Mouse (Mus musculus) hindlimb bud, embryonic 11.5 days (tissue): ENCODE results near the gene Snx15.
"Not testable (repeated sequence)": the region's sequence is repeated elsewhere in the genome, so short reads cannot be mapped to it uniquely, and the experiment has no call there.

Source experiments
- DNase-seq: peaks from one replicate; pipeline ENCODE4 v3.0.0-alpha.2; 2012; ENCODE audit warnings: low read depth, low spot score; ENCODE audit errors: extremely low spot score

The Snx15 gene

DNA sequence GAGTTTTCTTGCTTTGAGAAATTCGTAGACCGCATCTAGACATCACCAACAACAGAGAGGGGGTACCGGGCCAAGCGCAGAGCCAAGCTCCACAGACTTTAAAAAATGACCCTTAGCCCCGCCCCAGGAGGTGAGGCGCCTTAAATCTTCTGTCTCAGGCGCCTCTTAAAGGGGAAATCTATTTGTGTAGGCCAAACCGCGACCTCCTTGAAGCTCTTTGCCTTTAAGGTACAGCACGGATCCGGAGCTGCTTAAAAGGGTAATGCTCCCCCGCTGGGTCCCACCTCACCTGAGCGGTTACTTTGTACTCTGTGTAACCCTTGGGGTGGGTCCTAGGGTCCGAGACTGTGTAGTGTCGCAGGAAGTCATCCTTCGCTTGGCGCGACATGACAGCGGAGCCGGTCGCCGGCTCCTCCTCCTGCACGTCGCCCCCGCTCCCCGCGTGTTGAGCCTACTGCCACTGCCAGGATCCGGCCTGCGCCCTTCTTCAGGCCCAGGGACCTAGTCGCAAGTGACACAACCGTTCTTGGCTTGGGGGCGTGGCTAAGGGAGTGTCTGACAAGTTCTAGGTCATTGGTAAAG is at the start of gene Snx15:
Snx15 (minus strand) TSS at position 545 of the 582 bp plus-strand sequence.
- peak; percentile 88 for DNase-seq

DNA sequence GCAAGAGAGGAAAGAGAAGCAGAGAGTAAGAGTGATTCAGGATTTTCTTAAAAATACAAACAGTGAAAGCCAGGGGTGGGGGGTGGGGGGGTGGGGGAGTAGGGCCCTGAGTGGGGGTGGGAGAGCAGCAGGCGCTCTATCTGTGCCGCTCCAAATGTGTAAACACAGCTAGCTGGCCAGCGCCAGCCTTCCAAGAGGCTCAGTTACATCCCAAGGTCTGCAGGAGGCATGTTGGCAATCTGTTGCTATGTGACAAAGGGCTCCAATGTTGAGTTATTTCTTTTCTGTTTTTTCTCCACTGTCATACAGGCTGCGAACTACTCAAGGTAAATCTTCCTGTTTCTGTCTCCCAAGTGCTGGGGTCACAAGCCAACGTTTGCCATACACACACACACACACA is 46.7 kb upstream of the Snx15 start:
- DNase-seq = no peak

DNA sequence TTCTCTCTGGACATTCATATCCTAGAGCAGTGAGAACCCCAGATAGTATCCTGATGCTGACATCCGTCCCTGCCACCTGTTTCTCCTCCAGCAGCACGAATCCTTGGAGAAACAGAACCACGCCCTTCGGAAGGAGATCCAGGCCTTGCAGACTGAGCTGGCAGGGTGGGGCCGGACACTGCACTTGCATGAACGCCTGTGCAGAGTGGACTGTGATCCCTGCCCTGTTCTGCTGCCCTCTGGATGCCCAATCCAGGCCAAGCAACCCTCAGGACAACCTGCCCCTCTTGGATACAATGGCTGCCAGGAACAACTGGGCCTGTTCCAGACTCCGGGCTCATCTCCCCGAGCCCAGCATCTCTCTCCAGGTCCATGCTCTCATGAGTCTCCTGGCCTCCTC is 43.1 kb upstream of the Snx15 start:
- no peak for DNase-seq

DNA sequence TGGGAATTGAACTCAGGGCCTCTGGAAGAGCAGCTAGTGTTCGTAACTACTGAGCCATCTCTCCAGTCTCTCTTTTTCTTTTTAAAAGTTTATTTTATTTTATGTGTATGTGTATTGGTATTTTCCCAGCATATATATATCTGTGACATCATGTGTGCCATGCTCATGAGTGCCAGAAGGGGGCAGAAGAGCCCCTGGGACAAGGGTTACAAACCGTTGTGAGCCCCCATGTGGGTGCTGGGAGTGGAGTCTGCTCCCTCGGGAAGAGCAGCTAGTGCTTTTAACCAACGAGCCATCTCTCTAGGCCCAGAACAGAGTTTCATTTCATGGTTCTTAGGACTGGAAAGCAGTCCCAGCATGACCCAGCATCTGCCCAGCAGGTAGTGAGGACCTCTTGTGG is 38.6 kb upstream of the Snx15 start:
- no peak for DNase-seq

DNA sequence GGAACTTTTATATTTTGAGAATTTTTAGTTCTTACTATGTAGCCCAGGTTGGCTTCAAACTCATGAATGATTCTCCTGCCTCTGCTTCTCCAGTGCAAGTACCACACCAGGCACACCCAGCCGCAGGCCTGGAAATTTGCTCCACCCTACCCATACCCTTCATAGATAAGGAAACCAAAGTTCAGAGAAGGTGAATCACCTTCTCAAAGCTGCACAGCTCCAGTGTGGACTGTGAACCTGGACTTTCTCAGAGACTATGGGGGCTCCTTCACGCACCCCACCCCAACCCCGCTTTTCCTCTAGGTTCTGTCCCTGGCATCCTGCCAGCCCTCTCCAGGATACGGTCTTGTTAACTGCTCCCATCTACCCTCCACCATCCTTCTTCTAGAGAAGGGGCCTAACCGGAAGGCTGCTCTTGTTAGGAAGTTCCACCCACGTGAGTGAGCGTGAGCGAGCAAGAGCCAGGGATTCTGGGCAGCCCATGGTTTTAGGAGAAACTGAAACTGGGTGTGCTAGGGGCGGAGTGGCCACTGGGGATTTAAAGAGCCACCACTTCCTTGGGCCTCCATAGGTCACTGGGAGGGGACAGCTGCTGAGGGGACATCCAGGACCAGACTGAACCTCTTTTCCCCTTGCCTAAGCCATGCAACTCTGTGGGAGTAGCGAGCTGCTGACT is 35.9 kb upstream of the Snx15 start:
- DNase-seq = no peak

DNA sequence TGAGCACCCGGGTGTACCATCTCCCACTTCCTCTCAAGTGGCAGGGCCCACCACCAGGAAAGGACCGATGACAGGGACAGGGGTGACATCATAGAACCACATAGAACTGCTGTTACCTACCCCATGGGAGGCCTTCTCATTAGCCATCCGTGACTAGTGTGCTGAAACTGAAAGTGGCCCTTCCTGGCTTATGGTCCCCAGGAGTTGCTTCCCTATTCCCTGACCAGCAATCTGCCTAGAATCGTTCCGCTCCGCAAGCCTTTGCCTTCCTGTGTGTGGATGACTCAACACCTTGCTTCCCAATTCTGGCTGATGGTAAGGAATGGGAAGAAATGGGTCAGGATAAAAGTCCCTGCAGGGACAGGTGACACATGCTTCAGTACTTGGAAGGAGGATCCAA is 29.1 kb upstream of the Snx15 start:
- no peak for DNase-seq

DNA sequence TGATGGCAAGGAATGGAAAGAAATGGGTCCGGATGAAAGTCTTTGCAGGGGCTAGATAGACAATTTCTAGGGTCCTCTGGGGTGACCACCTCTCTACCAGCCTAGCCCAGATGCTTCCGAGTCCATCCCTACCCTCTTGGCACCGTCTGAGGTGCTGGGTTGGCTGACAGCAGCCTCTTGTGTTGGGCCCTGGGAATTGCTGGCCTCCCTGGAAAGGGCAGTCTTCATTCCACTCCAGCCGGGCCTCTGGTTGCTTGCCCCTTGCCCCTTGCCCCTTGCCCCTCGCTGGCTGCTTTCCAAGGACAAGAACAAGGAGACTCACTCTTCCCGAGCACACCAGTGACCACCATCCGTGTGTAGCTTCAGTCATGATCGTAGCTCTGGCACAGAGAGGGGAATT is 28.3 kb upstream of the Snx15 start:
- no peak for DNase-seq

DNA sequence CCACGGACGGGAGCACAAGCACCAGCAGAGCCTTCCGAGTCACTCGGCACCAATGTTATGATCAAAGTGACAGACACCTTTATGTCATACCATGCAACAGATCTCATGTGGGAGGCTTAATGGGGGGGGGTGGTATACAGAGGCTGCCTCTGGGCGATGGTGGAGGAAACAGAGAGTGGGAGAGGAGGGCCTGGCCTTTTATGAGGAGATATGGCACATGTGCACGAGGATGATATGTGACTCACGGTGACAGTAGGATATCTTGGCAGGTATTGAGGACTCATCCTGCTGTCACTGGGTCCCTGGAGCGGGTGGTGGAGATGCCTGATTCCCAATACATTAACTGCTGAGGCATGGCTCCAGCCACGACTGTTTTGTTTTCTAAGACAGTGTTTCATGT is 27.1 kb upstream of the Snx15 start:
- DNase-seq = no peak

DNA sequence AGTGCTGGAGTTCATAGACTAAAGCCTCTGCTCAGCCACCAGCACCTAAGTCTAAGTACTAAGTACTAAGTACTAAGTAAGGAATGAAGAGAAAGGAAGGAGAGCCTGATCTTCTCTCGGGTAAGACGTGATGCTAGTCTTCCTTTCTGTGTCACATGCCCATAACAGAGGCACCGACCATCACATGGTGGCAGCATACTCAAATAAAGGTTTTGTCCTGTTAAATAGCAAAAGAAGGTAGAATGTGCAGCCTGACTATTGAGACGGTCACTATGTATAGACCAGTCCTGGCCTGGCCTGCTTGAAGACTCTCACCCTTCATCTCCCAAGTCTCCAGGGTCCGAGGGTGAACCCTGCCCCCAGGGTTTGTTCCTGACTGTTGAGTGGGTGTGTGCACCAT is 16.7 kb upstream of the Snx15 start:
- DNase-seq = no peak

DNA sequence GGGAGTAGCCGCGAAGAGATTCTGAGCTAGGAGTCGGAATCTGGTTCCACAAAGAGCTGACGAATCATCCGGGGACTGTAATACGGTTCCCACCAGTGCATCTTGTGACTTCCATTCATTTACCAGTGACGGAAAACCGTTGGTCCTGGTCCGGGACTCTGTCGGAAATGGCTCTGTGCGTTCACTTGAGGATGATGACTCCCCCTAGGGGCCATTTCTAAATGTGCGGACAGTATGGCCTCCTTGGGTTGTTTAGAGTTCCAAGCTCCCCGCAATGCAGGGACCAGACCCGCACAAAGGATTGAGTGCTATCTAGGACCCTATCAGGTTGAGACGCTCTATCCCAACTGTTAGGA is 13.3 kb upstream of the Snx15 start, which contains the start of gene Arl2:
Arl2 (minus strand) TSS at position 155 of the 356 bp plus-strand sequence.
- peak; percentile 87 for DNase-seq

DNA sequence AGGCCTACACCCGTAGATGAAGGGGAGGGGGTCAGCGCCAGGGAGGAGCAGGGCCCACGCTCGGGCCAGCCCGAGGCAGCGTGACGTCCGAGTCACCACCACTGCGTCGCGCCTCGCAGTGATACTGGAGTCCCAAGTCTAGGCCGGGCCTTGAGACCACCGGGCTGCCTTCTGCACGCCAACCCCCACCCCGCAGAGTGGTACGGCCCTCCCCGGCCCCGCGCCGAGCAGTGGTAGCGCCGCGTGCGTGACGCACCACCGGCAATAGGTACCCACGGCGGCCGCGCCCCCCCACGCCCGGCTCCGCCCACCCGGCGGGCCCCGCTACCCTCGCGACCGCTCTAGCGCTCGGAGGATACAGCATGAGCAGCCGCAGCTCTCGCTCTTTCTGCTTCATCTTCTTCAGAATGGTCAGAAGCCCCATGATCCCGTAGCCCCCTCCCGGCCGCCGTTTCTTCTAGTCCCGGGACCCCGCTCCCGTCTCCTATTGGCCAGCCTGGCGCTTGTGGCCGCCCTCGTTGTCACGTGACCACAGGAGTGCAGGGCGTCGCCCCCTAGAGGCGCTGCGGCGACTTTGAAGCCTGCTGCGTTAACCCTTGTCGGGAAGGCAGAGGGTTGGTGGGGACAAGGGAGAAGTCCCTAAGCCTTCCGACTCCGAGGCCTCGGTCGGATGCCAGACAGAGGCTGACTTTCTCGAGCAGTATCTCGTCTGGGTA is 12.7 kb upstream of the Snx15 start, which contains the start of gene Batf2:
Batf2 (plus strand) TSS at position 306 of the 716 bp plus-strand sequence.
- peak; percentile 90 for DNase-seq

DNA sequence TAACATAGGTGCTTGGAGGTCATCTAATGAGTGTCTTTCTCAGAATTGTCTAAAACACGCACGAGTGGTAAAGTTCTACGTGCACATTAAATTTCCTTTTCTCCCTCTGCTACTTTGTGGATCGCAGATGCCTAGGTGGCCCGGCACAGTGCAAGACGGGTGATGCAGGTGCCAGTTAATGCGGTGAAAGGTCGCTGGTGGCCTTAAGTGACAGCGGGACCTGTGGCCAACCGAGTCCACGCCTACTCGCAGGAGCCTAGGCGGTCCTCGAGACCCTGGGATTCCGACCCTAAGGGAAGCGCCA is 12.2 kb upstream of the Snx15 start:
- no peak for DNase-seq

DNA sequence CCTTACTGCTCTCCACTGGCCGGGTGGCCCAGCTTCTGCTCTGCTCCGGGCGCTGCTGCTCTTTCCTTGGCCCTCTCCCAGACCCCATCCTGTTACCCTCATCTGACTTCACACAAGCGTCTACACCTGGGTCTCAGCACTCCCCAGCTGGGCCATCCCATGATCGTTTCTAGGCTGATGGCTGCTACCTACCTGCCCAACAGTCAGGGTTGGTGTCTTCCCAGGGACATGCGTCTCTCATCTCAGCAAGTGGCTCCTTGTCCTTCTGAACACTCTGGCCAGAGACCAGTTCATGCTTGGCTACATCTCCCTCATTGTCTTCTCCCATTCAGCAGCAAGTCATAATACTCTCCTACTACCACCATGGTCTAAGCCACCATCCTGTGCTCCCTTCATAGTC is 11.6 kb upstream of the Snx15 start:
- no peak for DNase-seq

DNA sequence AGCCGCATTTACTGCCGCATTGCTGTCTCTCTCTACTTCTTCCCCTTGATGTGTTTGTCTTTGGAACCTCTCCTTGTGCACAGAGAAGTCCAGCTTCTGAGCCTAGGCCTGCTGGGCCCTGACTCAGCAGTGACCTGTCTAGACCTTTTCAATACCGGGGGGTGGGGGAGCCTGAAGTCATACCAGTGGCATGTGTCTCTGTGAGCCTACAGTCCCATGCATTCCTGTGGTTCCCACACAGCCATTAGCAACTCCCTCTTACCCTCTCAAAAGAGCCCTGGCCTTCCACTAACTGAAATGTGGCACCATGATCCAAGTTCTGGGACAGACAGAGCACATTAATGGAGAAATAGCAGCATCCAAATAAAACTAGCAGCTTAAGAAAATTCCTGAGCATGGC is 8.3 kb upstream of the Snx15 start:
- DNase-seq = no peak

DNA sequence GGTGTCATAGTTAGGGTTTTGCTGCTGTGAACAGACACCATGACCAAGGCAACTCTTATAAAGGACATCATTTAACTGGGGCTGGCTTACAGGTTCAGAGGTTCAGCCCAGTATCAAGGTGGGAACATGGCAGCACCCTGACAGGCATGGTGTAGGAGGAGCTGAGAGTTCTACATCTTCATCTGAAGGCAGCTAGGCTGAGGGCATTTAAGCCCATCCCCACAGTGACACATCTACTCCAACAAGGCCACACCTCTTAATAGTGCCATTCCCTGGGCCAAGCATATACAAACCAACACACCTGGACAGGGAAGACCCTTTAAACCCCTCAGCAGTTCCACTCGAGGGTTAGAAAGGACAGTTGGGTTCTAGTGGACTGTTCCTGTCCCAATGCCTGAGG is 5.1 kb upstream of the Snx15 start:
- not testable (repeated sequence) for DNase-seq

DNA sequence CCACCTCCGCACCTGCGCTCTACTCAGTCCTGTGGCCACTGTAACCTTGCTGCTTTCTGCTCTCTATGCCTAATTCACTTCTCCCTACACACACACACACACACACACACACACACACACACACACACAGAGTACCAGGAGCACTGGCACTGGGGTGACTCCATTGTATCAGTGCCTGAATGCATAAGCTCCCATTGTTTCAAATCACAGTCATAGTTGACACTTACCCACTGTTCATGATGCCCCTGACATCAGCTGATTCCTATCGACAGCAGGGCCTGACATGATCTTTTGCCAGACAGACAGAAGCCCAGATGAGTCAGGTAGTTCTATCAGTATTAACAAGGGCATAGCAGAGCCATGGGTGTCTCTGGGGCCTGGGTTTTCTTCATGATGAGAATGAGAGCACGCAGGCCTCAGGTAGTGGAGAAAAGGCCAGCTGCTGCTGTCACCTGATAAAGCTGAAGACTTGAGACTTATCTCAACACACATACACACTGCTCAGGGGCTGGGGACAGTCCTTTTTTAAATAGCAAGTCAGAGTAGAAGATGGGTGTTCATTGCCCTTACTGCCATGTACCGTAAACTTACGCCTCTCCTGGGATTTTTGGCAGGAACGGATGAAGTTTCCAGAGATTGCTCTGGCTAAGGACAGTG is 4.2 kb upstream of the Snx15 start:
- DNase-seq = no peak

DNA sequence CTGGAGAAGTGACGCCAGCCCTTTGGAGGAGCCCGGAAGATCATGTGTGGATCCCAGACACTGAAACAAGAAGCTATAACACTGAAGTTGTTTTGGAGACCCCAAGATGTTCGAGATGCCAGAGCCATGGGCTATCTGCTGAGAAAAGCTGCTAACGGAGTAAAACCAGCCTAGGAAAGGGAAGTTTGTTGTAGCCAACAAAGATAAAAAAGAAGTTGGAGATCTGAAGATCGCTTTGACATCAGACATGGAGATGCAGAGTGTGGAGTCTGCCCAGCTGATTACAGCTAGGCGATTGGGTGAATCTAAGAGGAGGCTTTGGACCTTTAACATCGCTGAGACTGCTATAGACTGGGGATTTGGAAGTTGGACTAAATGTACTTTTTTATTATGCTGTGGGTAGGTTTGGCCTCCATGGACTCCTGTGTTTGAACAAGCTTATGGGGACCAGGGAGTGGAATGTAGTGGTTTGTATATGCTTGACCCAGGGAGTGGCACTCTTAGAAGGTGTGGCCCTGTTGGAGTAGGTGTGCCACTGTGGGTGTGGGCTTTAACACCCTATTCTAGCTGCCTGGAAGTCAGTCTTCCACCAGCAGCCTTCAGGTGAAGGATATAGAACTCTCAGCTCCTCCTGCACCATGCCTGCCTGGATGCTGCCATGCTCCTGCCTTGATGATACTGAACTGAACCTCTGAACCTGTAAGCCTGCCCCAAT is 2.5 kb upstream of the Snx15 start:
- DNase-seq = not testable (repeated sequence)

DNA sequence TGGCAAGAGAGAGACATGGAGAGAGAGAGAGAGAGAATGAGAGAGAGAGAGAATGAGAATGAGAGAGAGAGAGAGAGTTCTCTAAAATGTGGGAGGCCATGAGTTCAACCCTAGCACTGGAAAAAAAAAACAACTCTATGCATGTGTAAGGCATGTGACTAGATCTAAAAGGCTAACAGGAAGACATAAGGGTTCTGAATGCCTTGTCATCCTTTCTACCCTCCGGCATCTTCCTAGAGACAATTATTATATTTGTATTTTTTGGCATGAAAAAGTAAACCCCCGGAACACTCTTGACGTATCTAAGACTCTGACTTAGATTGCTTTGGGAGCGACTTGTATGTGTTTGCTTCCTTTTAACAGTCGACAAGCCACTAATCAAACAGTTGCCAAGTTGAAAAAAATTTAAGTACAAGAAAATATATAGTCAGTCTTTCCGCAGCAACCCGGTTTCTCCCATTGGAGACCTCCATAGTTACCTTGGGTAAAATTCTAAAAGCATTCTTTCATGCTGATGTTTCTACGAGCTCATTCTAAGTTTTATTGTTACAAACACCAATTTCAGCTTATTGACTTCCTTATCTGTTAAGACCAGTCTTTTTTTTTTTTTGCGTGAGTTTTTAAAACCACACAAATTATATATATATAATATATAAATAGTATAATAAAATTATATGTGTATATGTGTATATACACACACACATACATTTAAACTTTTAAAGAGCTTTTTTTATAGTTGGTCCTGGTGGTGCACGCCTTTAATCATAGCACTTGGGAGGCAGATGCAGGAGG is 1.1 kb downstream of the Snx15 start:
- DNase-seq = no peak

DNA sequence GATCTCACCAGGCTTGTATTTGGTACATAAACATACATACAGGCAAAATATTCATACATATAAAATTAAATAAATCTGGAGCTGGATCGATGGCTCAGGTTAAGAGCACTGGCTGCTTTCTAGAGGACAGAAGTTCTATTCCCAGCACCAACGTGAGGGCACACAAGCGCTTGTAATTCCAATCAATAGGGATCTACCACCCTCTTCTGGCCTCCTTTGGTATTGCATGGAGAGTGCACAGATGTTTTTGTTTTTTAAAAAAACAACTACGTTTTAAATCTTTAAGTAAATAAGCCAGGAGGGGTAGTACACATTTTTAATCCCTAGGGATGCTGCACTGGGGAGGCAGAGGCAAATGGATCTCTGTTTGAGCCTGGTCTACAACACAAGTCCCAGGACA is 1.8 kb downstream of the Snx15 start:
- peak; percentile 42 for DNase-seq

DNA sequence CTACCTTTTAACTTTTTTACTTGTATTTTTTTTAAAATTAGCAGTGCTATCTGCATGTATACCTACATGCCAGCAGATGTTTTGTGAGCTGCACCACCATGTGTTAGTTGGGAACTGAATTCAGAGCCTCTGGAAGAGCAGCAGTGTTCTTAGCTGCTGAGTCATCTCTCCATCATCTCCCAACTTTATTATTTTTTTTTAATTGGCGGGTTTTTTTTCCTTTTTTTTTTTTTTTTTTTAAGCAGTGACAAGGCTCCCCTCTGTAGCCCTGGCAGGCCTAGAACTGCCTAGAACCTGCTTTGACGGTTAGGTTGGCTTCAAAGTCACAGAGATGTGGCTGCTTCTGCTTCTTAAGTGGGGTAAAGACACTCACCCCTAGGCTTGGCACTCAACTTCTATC is 3.2 kb downstream of the Snx15 start:
- DNase-seq = no peak

DNA sequence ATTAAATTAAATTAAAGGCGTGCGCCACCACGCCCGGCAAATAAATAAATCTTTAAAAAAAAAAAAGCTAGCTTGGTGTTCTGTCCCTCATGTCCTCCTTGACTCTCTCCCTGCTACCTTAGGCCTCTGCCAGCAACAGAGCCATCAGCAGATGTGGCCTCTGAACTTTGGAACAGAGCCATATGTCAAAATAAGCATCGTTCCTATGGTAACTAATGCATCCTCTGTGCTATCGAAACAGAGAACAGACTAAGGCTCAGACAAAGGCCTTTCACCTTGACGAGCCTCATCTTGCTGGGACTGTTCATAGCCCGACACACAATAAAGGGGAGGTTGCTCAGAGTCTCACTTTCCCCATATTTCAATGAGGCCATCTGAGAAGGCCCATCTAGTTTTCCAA is 4.8 kb downstream of the Snx15 start:
- DNase-seq = no peak
